Mouse (Mus musculus): ENCODE data around the gene Scn9a.

The Scn9a gene

GRCm38 (mm10) chr2:66462458-66462857, 172.3 kb downstream of the Scn9a start:
- DNase-seq (ENCODE audit: low spot score in 2 of 2): no peak

- peak in 1 of 2 experiments; percentile 7 for DNase-seq (ENCODE audit: low spot score in 2 of 2)
Observed at GRCm38 (mm10) chr2:66440711-66441110, 194.1 kb downstream of the Scn9a start, which contains the start of gene Scn1a. Scn1a (minus strand) TSS chr2:66440840.

- DNase-seq (ENCODE audit: low spot score in 2 of 2): peak in 1 of 2 experiments; percentile 7
Observed at GRCm38 (mm10) chr2:66439764-66440471, 194.8 kb downstream of the Scn9a start.

- no peak for DNase-seq (ENCODE audit: low spot score in 2 of 2)
Observed at GRCm38 (mm10) chr2:66436286-66436685, 198.5 kb downstream of the Scn9a start.
